Mouse (Mus musculus): ENCODE data around the gene Prrt2. TPM values are rescaled to one million over a fixed set of nuclear protein-coding genes. Genes with fewer than 3 reads are reported as not detected.
A peak's percentile ranks its signal among the peaks of the same experiment; 100 is the strongest.

The Prrt2 gene
- total and polyA plus RNA-seq, 2 experiments from 2014 or later, result 109 to 155 TPM

DNA sequence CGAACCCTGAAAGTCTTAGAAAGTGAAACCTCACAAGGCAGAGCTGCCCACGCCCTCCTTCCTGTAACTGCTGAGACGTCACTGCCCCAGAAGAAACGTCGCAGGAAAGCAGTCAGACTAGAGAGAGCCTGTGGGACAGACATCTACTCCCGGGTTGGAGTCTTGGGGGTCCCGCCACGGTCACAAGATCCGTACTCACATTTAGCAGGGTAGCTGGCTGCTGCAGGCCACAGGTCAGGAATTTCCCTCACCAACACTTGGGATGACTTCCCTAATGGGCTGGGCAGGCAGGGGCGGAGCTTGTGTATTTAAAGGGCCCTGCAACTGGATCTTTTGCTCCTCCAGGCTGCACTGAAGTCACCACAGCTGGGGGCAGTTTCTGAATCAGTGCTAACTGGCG, 6.7 kb downstream of the Prrt2 start, which contains the start of gene Mvp:
Gene Mvp (minus strand): TSS at position 302 of the 400 bp plus-strand sequence.
- H3K36me3 ChIP-seq (ENCODE audit: insufficient read depth, low read length), result peaks cover 12% of the 10 kb centered on the region; the same call in 1 of the 2 replicates
- WGBS, result 80% methylated on average over 11 of the region's 11 CpGs
- H3K9me3 ChIP-seq (ENCODE audit: low read length), result no peaks in the 10 kb centered on the region
- H3K4me3 ChIP-seq (ENCODE audit: low read depth, low read length), result peak within 1 kb of the TSS; percentile 18; the same call in 1 of the 2 replicates
- H3K9ac ChIP-seq (replicated peaks; ENCODE audit: low read length, poor library complexity, severe bottlenecking), result 0 out of 2 replicates have a peak within 1 kb of the TSS, but pooled peaks have one; percentile 0
- peak within 1 kb of the TSS; percentile 93; the same call in 1 of the 2 replicates for H3K4me2 ChIP-seq (ENCODE audit: low read depth, low read length, poor library complexity, severe bottlenecking)
- H3K27ac ChIP-seq (ENCODE audit: low read depth, low read length), result no peak within 1 kb of the TSS
- DNase-seq (ENCODE audit: low spot score), result no peak
- no peaks in the 10 kb centered on the region for H3K27me3 ChIP-seq (ENCODE audit: insufficient read depth, low read length)
- TF ChIP-seq CTCF (IDR thresholded peaks at IDR 0.05), result no peak
- no peak for ATAC-seq (ENCODE audit: low FRiP score)
- H3K4me1 ChIP-seq (ENCODE audit: insufficient read depth, low read length), result peaks cover 24% of the 10 kb centered on the region

DNA sequence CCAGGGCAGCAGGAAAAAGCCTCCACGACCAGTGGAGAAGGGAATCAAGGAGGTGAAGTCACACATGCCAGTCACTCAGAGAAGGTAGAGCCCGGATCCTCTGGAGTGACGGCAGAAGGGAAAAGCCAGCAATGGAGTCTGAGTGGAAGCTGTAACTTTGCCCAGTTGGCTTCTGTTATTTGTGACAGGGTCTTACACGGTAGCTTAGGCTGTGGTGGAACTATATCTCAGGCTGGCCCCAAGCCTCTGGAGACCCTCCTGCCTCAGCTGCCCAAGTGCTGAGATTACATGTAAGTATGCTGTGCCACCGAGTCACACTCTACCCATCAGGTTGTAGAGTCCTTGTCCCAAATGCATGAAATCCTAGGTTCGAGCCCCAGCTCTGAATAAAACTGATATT, 7.6 kb downstream of the Prrt2 start:
- no peaks in the 10 kb centered on the region for H3K27me3 ChIP-seq (ENCODE audit: insufficient read depth, low read length)
- no peak for ATAC-seq (ENCODE audit: low FRiP score)
- H3K4me1 ChIP-seq (ENCODE audit: insufficient read depth, low read length), result peaks cover 14% of the 10 kb centered on the region
- H3K4me2 ChIP-seq (ENCODE audit: low read depth, low read length, poor library complexity, severe bottlenecking), result no peak overlapping the region
- DNase-seq (ENCODE audit: low spot score), result no peak
- H3K27ac ChIP-seq (ENCODE audit: low read depth, low read length), result no peak overlapping the region
- WGBS, result 95% methylated on average over 6 of the region's 6 CpGs
- H3K36me3 ChIP-seq (ENCODE audit: insufficient read depth, low read length), result peaks cover 12% of the 10 kb centered on the region; the same call in 1 of the 2 replicates
- no peak for TF ChIP-seq CTCF (IDR thresholded peaks at IDR 0.05)
- H3K4me3 ChIP-seq (ENCODE audit: low read depth, low read length), result no peak overlapping the region
- no peak overlapping the region for H3K9ac ChIP-seq (replicated peaks; ENCODE audit: low read length, poor library complexity, severe bottlenecking)
- H3K9me3 ChIP-seq (ENCODE audit: low read length), result no peaks in the 10 kb centered on the region

DNA sequence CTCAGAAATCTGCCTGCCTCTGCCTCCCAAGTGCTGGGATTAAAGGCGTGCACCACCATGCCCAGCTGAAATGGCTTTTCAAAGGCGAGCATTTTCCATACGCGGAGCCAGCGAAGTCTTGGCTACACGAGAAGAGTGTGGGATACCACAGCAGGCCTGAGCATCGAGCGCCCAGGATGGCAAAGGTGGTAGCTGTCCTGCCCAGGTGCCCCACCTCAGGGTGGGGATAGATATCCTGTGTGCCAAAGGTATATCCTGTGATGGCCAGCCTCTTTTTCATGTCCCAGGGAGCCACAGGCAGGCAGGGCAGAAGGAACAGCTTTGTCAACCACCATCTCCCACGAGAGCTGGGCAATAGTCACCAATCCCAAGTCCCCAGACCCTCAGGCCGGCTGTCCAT, 8.2 kb downstream of the Prrt2 start:
- no peak overlapping the region for H3K27ac ChIP-seq (ENCODE audit: low read depth, low read length)
- H3K36me3 ChIP-seq (ENCODE audit: insufficient read depth, low read length), result peaks cover 12% of the 10 kb centered on the region; the same call in 1 of the 2 replicates
- peaks cover 10% of the 10 kb centered on the region; the same call in 1 of the 2 replicates for H3K4me1 ChIP-seq (ENCODE audit: insufficient read depth, low read length)
- H3K9ac ChIP-seq (replicated peaks; ENCODE audit: low read length, poor library complexity, severe bottlenecking), result no peak overlapping the region
- H3K27me3 ChIP-seq (ENCODE audit: insufficient read depth, low read length), result no peaks in the 10 kb centered on the region
- H3K4me3 ChIP-seq (ENCODE audit: low read depth, low read length), result no peak overlapping the region
- 96% methylated on average over 10 of the region's 10 CpGs for WGBS
- ATAC-seq (ENCODE audit: low FRiP score), result no peak
- no peak overlapping the region for H3K4me2 ChIP-seq (ENCODE audit: low read depth, low read length, poor library complexity, severe bottlenecking)
- no peak for TF ChIP-seq CTCF (IDR thresholded peaks at IDR 0.05)
- no peaks in the 10 kb centered on the region for H3K9me3 ChIP-seq (ENCODE audit: low read length)
- DNase-seq (ENCODE audit: low spot score), result no peak

DNA sequence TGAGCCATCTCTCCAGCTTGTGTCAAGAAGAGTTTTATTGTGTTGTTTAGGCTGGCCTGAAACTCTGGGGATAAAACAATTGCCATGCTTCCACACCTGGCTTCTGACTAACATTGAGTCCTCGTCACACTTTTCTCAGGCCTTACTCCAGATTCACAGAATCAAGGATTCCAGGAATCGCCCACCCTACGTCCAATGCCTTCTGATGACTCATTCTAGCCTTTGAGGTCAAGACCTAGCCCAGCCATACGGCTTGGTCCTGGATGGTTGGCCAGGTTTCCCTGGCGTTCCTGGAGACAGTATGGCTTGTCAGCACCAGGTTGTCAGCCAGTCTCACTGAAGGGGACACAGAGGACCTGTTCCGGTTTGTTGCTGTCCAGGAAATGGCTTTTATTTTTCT, 8.6 kb downstream of the Prrt2 start:
- H3K27ac ChIP-seq (ENCODE audit: low read depth, low read length), result no peak overlapping the region
- H3K4me2 ChIP-seq (ENCODE audit: low read depth, low read length, poor library complexity, severe bottlenecking), result no peak overlapping the region
- no peak overlapping the region for H3K9ac ChIP-seq (replicated peaks; ENCODE audit: low read length, poor library complexity, severe bottlenecking)
- no peak for ATAC-seq (ENCODE audit: low FRiP score)
- no peaks in the 10 kb centered on the region for H3K9me3 ChIP-seq (ENCODE audit: low read length)
- H3K27me3 ChIP-seq (ENCODE audit: insufficient read depth, low read length), result no peaks in the 10 kb centered on the region
- peaks cover 12% of the 10 kb centered on the region; the same call in 1 of the 2 replicates for H3K36me3 ChIP-seq (ENCODE audit: insufficient read depth, low read length)
- no peak for TF ChIP-seq CTCF (IDR thresholded peaks at IDR 0.05)
- DNase-seq (ENCODE audit: low spot score), result no peak
- no peak overlapping the region for H3K4me3 ChIP-seq (ENCODE audit: low read depth, low read length)
- 89% methylated on average over 6 of the region's 6 CpGs for WGBS
- peaks cover 8% of the 10 kb centered on the region; the same call in 1 of the 2 replicates for H3K4me1 ChIP-seq (ENCODE audit: insufficient read depth, low read length)

DNA sequence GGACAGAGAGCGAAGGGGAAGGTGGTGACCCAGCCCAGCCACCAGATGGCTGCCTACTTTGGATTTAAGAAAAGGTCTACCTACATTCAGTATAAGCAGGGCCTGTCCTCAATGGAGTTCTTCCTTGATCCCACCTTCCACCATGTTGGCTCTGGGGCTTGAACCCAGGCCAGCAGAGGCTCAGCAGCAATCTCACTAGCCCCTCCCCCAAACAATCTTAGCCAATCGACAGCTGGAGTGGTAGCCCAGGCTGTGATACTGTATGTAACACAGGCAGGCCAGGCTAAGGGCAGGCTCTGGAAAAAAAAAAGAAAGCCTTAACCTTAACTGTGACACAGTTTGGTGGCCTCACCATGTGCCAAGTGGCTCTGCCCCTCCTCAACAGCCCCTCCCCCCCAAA, 9.3 kb downstream of the Prrt2 start:
- DNase-seq (ENCODE audit: low spot score) (no peak), ATAC-seq (ENCODE audit: low FRiP score) (no peak)
- Histone ChIP-seq H3K9me3 (ENCODE audit: low read length) (no peaks in the 10 kb centered on the region), H3K4me3 (ENCODE audit: low read depth, low read length) (no peak overlapping the region), H3K27ac (ENCODE audit: low read depth, low read length) (no peak overlapping the region), H3K9ac (replicated peaks; ENCODE audit: low read length, poor library complexity, severe bottlenecking) (no peak overlapping the region), H3K36me3 (ENCODE audit: insufficient read depth, low read length) (peaks cover 12% of the 10 kb centered on the region; the same call in 1 of the 2 replicates), H3K4me2 (ENCODE audit: low read depth, low read length, poor library complexity, severe bottlenecking) (no peak overlapping the region), H3K27me3 (ENCODE audit: insufficient read depth, low read length) (no peaks in the 10 kb centered on the region), H3K4me1 (ENCODE audit: insufficient read depth, low read length) (peaks cover 8% of the 10 kb centered on the region; the same call in 1 of the 2 replicates)
- TF ChIP-seq CTCF (IDR thresholded peaks at IDR 0.05), result no peak
- WGBS, result 63% methylated on average over 2 of the region's 2 CpGs

DNA sequence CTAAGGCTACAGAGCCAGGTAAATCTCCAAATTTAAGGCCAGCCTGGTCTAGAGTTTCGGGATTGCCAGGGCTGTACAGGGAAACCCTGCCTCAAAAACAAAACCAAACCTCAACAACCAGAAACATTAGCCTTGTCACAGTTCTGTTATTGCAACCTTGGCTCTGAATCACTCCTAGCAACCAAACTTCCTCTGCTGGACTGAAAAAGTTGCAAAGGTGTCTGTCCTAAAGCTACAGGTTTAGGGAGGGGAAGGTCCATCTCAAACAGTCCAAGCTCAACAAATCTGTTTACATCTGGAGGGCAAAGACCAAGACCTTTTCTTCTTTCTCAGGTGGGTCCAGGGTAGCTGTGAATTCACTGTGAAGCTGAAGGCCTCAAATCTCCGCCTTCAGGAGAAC, 10.0 kb downstream of the Prrt2 start:
- no peak for TF ChIP-seq CTCF (IDR thresholded peaks at IDR 0.05)
- no peak for ATAC-seq (ENCODE audit: low FRiP score)
- Histone ChIP-seq H3K27me3 (ENCODE audit: insufficient read depth, low read length) (no peaks in the 10 kb centered on the region), H3K4me1 (ENCODE audit: insufficient read depth, low read length) (peaks cover 8% of the 10 kb centered on the region; the same call in 1 of the 2 replicates), H3K9ac (replicated peaks; ENCODE audit: low read length, poor library complexity, severe bottlenecking) (no peak overlapping the region), H3K9me3 (ENCODE audit: low read length) (no peaks in the 10 kb centered on the region), H3K36me3 (ENCODE audit: insufficient read depth, low read length) (peaks cover 12% of the 10 kb centered on the region; the same call in 1 of the 2 replicates), H3K4me3 (ENCODE audit: low read depth, low read length) (no peak overlapping the region), H3K4me2 (ENCODE audit: low read depth, low read length, poor library complexity, severe bottlenecking) (no peak overlapping the region), H3K27ac (ENCODE audit: low read depth, low read length) (no peak overlapping the region)
- no peak for DNase-seq (ENCODE audit: low spot score)
- 100% methylated on average over 2 of the region's 2 CpGs for WGBS

Measured in midbrain, postnatal 0 days (tissue).